Mouse (Mus musculus): ENCODE measurements around the gene Gm20388. TPM values are rescaled to one million over a fixed set of nuclear protein-coding genes. Genes with fewer than 3 reads are reported as not detected.

The Gm20388 gene
- total RNA-seq, 2 experiments from 2014 or later, result 2.4 to 2.6 TPM

DNA sequence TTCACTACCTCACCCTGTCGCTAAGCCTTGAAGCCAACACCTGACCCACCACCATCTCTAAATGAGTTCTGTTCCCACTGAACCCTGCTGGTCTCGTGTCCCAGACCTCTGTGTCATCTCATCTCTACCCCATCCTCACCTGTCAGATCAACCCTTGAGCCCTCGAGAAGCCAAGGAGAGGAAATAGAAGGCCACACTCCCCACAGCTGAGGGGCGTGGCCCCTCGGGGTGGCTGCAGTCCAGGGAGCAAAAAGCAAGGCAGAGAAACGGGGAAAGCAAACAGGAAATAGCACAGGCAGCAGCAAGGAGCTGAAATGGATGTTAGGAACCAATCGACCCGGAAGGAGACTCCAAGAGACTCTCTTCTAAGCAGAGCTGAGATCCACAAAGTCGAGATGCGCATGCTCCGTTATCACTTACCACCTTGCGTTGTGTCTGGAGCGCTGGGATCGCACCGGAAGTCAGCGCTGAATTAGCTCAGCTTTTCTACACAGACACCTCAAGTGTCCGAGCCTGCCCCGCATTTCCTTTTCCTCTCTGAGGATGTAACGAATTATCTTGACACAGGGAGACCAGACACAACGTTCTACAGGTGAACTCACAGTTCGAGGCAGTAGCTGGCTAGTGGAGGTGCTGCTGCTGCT is 3876.7 kb downstream of the Gm20388 start:
- peak overlapping the region; percentile 25; the same call in 1 of the 2 replicates for H3K27ac ChIP-seq
- no peak for DNase-seq (ENCODE audit: extremely low spot score in 1 of 2, low spot score in 2 of 2)
- no peak for TF ChIP-seq CTCF (IDR thresholded peaks at IDR 0.05)
- intact Hi-C loops (cut with DNase I), result loop anchor here (5.0 kb wide), 1 partner anchor 560 kb away; no protein-coding TSS in a partner anchor
- H3K4me3 ChIP-seq, result no peak overlapping the region

- intact Hi-C loops (cut with DNase I), result loop anchor here (5.0 kb wide), 1 partner anchor 559 kb away; no protein-coding TSS in a partner anchor
- Histone ChIP-seq H3K27ac (peak overlapping the region; percentile 24; the same call in 1 of the 2 replicates), H3K4me3 (no peak overlapping the region)
- no peak for DNase-seq (ENCODE audit: extremely low spot score in 1 of 2, low spot score in 2 of 2)
- no peak for TF ChIP-seq CTCF (IDR thresholded peaks at IDR 0.05)
Observed at GRCm38 (mm10) chr8:123788416-123789170, 3878.0 kb downstream of the Gm20388 start.

- no peak for TF ChIP-seq CTCF (IDR thresholded peaks at IDR 0.05)
- intact Hi-C loops (cut with DNase I), result loop anchor here (5.0 kb wide), 1 partner anchor 558 kb away; no protein-coding TSS in a partner anchor
- no peak for DNase-seq (ENCODE audit: extremely low spot score in 1 of 2, low spot score in 2 of 2)
- Histone ChIP-seq H3K27ac (peak overlapping the region; percentile 38), H3K4me3 (no peak overlapping the region)
Observed at GRCm38 (mm10) chr8:123789461-123789860, 3878.8 kb downstream of the Gm20388 start.

DNA sequence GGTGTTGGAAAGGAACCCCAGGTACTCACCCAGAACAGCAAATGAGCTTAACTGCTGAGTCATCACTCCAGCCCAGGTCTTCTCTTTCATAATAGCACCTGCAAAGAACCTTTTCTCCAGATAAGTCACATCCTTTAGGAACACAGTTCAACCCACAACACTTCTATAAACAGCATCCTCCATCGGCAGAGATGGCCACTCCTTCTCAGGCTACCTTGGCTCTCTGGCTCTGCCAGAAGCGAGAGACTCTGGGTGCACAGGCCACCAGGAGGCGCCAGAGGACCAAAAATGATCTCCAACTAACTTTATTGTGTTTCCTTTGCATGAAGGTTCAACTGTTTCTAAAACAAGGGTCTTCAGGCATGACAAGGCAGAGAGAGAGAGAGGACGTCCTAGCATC is 3879.3 kb downstream of the Gm20388 start:
- intact Hi-C loops (cut with DNase I), result loop anchor here (1.0 to 5.0 kb wide), 3 partner anchors 43 to 557 kb away; no protein-coding TSS in a partner anchor
- peak; percentile 92 for TF ChIP-seq CTCF (IDR thresholded peaks at IDR 0.05)
- Histone ChIP-seq H3K4me3 (no peak overlapping the region), H3K27ac (peak overlapping the region; percentile 38)
- peak; percentile 85 to 90 for DNase-seq (ENCODE audit: extremely low spot score in 1 of 2, low spot score in 2 of 2)

DNA sequence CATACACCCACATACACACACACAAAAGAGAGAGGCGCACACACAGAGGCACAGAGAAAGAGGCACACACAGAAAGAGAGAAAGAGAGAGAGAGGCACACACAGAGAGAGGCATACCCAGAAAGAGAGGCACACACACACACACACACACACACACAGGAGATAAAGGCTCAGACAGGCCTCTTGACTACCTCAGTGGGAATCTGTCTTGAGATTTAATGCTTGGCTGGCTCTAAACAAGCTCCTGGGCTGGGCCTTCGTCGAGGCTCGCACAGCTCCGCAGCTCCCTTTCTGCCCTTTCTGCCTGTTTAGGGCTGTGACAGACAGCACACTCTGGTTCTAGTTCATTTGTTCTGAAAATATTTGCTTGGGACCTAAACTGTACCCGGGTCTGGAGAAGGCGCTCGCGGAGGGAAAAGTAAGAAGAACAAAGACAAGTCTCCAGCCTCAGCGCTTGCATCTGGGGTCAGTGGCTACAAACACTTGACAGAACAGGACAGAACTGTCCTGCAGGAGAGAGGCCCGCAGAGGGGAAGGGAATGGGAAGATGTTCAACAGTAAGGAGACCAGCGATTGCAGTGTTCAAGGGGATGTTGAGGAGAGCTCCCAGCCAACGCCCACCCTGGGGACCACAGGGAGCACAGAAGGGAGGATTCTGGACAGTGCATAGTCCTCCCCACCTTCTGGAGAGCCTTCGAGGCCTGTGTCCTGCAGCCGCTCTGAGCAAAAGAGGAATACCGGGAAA is 3880.6 kb downstream of the Gm20388 start:
- TF ChIP-seq CTCF (IDR thresholded peaks at IDR 0.05), result no peak
- Histone ChIP-seq H3K27ac (no peak overlapping the region), H3K4me3 (no peak overlapping the region)
- DNase-seq (ENCODE audit: extremely low spot score in 1 of 2, low spot score in 2 of 2), result no peak
- intact Hi-C loops (cut with DNase I), result loop anchor here (2.0 kb wide), 1 partner anchor 134 kb away; no protein-coding TSS in a partner anchor

- intact Hi-C loops (cut with DNase I), result loop anchor here (2.0 kb wide), 1 partner anchor 133 kb away; no protein-coding TSS in a partner anchor
- no peak overlapping the region for H3K27ac ChIP-seq
- H3K4me3 ChIP-seq, result no peak overlapping the region
- no peak for TF ChIP-seq CTCF (IDR thresholded peaks at IDR 0.05)
- DNase-seq (ENCODE audit: extremely low spot score in 1 of 2, low spot score in 2 of 2), result no peak
Observed at GRCm38 (mm10) chr8:123791845-123792225, 3881.2 kb downstream of the Gm20388 start.

GRCm38 (mm10) chr8:123793900-123794299 is 3883.3 kb downstream of the Gm20388 start:
- no peak overlapping the region for H3K27ac ChIP-seq
- no peak overlapping the region for H3K4me3 ChIP-seq
- no peak for DNase-seq (ENCODE audit: extremely low spot score in 1 of 2, low spot score in 2 of 2)
- intact Hi-C loops (cut with DNase I), result no loop called here
- TF ChIP-seq CTCF (IDR thresholded peaks at IDR 0.05), result no peak

DNA sequence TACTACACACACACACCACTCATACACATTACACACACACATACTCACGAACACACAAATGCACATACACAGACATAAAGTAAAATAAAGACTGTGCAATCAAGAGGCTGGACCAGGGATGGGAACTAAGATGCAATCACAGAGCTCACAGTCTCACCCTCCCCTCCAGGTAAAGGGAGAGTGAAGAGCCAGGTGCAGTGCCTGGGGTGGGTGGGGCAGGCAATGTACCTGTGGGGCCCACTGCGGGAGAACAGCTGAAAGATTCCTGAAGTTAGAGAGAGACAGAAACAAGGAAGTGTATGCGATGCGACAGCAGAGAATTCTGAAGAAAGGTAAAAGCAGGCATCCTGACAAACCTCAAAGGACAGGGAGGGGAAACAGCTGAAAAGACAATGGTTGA is 3884.1 kb downstream of the Gm20388 start:
- H3K27ac ChIP-seq, result no peak overlapping the region
- no peak overlapping the region for H3K4me3 ChIP-seq
- no peak for DNase-seq (ENCODE audit: extremely low spot score in 1 of 2, low spot score in 2 of 2)
- no peak for TF ChIP-seq CTCF (IDR thresholded peaks at IDR 0.05)
- intact Hi-C loops (cut with DNase I), result no loop called here

- Histone ChIP-seq H3K4me3 (no peak overlapping the region), H3K27ac (no peak overlapping the region)
- intact Hi-C loops (cut with DNase I), result no loop called here
- no peak for DNase-seq (ENCODE audit: extremely low spot score in 1 of 2, low spot score in 2 of 2)
- no peak for TF ChIP-seq CTCF (IDR thresholded peaks at IDR 0.05)
Observed at GRCm38 (mm10) chr8:123796758-123797157, 3886.1 kb downstream of the Gm20388 start.

DNA sequence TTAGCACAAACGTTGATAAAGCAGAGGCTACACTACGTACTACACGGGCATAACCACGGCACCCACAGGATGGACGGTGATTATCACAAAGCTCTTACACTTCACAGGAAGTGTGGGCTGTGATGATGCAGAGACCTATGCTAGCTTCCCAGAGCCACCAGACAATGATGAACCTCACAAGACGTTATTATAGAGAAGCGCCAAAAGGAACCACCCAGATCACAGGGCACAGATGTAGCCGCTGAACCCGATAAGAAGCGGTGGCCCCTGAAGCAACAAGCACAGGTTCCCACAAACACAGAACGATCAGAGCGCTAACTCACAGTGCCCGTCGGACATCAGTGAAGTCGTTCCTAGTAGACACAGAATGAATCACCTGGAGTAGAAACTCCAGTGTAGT is 3887.3 kb downstream of the Gm20388 start:
- TF ChIP-seq CTCF (IDR thresholded peaks at IDR 0.05), result no peak
- no peak for DNase-seq (ENCODE audit: extremely low spot score in 1 of 2, low spot score in 2 of 2)
- no peak overlapping the region for H3K4me3 ChIP-seq
- intact Hi-C loops (cut with DNase I), result no loop called here
- H3K27ac ChIP-seq, result no peak overlapping the region

DNA sequence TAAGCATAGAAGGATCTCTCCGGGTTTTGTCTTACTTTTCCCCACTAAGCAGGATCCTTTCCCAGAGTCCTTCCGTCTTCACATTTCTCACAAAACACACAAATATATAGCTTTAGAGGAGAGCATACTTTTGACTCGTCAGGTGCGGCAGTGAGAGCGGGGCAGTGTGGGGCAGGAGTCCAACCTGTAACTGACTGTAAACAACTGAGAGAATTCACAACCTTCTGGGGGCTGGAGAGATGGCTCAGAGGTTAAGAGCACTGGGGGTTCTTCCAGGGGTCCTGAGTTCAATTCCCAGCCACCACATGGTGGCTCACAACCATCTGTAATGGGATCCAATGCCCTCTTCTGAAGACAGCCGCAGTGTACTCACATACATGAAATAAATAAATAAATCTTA is 3888.8 kb downstream of the Gm20388 start:
- no peak for TF ChIP-seq CTCF (IDR thresholded peaks at IDR 0.05)
- no peak for DNase-seq (ENCODE audit: extremely low spot score in 1 of 2, low spot score in 2 of 2)
- intact Hi-C loops (cut with DNase I), result no loop called here
- no peak overlapping the region for H3K4me3 ChIP-seq
- H3K27ac ChIP-seq, result no peak overlapping the region

- no peak for DNase-seq (ENCODE audit: extremely low spot score in 1 of 2, low spot score in 2 of 2)
- Histone ChIP-seq H3K27ac (no peak overlapping the region), H3K4me3 (no peak overlapping the region)
- no peak for TF ChIP-seq CTCF (IDR thresholded peaks at IDR 0.05)
- intact Hi-C loops (cut with DNase I), result no loop called here
Observed at GRCm38 (mm10) chr8:123799885-123800284, 3889.2 kb downstream of the Gm20388 start.
